Mouse (Mus musculus) MEL-GATA-1-ER (cell line): ENCODE measurements around the gene Crb3.
A peak's percentile ranks its signal among the peaks of the same experiment; 100 is the strongest.

Source experiments
- DNase-seq: peaks from one replicate; pipeline ENCODE4 v3.0.0-alpha.2; 2012; ENCODE audit warnings: low read depth; ENCODE audit errors: extremely low read depth

Gene Crb3

DNA sequence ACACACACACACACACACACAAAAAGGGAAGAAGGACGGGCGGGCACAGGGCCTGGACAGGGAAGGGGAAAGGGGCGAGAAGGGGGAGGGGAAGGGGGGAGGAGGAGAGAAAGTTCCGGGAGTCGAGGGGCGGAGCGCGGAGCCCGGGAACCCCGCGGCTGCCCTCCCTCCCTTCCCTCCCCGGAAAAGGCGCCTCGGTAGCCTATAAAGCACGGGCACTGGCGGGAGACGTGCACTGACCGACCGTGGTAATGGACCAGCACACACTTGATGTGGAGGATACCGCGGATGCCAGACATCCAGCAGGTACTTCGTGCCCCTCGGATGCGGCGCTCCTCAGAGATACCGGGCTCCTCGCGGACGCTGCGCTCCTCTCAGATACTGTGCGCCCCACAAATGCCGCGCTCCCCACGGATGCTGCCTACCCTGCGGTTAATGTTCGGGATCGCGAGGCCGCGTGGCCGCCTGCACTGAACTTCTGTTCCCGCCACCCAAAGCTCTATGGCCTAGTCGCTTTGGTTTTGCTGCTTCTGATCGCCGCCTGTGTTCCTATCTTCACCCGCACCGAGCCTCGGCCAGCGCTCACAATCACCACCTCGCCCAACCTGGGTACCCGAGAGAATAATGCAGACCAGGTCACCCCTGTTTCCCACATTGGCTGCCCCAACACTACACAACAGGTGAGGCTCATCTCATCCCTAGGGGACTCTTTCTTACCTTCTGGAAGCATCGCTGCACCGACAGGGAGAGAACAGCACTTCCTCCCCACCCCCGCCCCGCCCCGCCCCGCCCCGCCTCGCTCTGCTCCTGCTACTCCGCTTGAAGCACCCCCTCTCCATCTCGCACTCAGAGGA, 46.5 kb downstream of the Crb3 start, which contains the start of gene Tnfsf9:
Gene Tnfsf9 (plus strand): TSS at position 145 of the 854 bp plus-strand sequence.
- peak; percentile 29 for DNase-seq

DNA sequence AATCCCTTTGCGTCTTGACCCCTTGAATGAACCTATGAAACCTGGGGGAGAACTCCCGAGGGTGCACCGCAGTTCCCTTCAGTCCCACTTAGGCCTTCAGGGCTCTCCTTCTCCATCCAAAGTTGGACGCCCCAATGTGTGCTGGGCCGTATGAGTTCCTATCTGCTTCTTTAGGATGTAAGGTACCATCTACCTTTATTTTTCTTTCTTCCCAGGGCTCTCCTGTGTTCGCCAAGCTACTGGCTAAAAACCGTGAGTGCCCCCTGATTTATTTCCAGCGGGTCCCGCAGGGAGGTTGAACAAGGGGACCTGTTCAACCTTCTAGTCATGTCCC, 47.1 kb downstream of the Crb3 start:
- no peak for DNase-seq

DNA sequence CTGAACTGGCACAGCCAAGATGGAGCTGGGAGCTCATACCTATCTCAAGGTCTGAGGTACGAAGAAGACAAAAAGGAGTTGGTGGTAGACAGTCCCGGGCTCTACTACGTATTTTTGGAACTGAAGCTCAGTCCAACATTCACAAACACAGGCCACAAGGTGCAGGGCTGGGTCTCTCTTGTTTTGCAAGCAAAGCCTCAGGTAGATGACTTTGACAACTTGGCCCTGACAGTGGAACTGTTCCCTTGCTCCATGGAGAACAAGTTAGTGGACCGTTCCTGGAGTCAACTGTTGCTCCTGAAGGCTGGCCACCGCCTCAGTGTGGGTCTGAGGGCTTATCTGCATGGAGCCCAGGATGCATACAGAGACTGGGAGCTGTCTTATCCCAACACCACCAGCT, 48.2 kb downstream of the Crb3 start:
- DNase-seq: no peak

DNA sequence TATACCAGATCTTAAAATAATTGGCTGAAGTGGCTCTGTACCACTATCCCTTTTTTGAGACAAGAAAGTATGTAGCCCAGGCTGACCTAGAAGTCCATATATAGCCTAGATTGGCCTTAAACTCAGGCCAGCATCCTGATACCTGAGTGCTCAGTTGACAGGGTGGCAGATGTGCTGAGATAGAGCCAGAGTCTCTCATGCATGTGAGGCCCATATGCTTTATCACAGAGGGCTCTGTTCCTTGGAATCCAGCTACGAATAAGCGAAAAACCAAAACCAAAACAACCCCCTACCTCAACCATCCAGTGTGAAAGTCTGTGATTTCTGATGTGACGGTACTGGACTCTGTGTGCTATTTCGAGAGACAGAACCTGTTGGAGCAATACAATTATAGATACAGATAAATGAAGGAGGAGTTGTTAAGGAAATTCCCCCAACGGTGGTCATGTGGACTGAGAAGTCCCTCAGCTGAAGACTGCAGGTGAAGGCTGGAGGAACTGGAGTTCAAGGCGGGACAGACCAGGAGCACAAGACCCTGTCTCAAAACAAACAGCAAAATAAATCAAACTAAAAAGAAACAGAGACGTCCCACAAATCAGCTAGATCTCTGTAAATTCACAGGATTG, 49.2 kb downstream of the Crb3 start:
- DNase-seq: no peak

DNA sequence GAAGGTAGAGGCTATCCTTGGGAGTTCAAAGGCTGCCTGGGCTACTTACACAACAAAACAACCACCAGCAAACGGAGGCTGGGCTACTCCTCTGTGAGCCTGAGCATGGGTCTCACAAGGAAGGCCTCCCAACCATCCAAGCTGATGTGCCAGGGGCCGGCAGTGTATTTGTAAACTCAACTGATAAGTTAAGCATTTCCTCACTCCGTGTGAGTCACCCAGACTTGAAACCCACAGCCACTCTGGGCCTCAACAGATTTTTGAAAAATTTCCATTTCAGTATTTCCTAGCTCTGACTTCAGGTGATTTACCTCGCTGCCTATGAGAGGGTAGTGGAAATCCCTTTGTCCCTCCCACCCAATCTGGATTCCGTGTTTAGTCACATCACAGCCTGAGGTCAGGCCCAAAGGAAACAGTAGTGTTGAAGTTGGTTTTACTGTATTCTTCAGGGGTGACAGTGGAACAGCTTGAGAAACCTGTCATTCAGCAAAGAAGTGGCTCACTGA, 49.8 kb downstream of the Crb3 start:
- DNase-seq: no peak

DNA sequence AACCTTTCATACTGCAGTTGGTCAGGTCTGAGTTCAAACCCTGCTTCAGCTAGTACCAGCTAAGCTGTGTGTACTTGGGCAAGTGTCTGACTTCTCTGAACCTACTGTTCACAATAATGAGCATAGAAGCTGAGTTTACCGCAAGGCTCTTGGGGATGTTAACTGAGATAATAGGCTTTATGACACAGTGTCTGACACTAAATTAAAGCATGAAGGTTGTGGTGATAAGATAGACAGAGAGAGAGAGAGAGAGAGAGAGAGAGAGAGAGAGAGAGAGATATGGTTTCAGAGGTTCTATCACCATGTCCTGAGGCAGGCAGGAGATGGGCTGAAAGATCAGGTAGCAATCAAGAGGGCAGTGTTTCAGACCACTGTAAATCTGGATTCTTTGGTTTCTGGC, 51.1 kb downstream of the Crb3 start:
- no peak for DNase-seq

DNA sequence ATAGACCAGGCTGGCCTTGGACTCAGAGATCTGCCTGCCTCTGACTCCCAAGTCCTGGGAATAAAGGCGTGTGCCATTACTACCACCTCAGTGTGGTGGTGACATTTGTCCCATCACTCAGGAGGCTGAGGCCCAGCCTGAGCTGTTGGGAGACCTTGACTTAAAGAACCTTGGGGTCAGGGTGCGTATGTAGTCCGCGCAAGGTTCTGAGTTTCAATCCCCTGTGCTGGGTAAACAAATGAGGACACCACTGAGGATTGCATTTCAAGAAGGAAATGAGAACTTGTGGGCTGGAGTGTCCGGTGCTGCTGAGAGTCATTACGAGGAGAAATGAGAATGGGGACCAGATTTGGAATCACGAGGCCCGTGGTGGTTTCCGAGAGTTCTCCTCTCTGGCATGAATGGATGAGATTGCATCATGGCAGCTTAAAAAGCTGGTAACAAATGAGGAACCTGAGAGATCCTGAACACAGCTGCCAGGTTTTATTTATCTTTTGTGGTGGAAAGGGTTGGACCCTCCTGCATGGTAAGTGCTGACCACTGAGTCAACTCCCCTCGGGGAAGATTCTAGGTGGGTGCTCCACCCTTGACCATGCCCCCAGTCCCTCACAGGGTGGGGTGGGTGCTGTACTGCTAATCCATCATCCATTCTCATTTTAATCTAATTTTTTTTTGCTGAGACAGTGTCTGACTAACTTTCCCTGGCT, 54.0 kb downstream of the Crb3 start:
- no peak for DNase-seq
